Mouse (Mus musculus) cerebellum, postnatal 36 days (tissue): ENCODE results near the gene Ctu1.
"Not testable (repeated sequence)": the region's sequence is repeated elsewhere in the genome, so short reads cannot be mapped to it uniquely, and the experiment has no call there.

Source experiments
- DNase-seq, 2 experiments: peaks; one replicate each; pipeline ENCODE4 v3.0.0; 2021 to 2022; ENCODE audit warnings: mixed read lengths in 2 of 2

Gene Ctu1

DNA sequence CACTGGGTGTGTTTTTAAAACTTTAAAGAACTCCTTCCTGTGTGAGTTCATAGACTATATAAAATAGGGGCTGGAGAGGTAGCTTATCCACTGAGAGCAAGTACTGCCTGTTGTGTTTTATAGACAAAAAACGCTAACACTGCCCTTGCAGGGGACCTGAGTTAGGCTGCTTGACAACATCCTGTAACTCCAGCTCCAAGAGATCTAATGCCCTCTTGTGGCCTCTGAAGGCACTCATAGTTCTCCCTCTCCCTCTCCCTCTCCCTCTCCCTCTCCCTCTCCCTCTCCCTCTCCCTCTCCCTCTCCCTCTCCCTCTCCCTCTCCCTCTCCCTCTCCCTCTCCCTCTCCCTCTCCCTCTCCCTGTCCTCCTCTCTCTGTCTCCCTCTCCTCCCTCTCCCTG is 10.7 kb downstream of the Ctu1 start:
- not testable (repeated sequence) for DNase-seq

DNA sequence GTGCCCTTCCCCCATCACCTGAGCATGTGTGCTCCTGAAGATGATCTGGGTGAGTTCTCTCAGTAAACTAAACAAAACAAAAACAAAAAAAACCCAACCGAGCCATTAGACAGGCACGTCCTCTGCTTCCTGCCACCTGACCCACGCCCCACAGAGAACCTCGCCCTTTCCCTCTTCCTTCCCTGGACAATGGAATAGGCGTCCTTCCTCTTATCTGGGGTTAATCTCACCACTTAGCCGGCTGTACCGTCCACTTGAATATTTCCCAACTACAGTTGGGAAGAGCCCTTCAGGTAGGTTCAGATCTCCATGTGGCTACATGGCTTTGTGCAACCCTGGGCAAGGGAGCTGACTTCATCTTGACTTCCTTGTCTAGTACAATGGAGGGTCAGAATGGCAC is 13.3 kb downstream of the Ctu1 start:
- no peak for DNase-seq

DNA sequence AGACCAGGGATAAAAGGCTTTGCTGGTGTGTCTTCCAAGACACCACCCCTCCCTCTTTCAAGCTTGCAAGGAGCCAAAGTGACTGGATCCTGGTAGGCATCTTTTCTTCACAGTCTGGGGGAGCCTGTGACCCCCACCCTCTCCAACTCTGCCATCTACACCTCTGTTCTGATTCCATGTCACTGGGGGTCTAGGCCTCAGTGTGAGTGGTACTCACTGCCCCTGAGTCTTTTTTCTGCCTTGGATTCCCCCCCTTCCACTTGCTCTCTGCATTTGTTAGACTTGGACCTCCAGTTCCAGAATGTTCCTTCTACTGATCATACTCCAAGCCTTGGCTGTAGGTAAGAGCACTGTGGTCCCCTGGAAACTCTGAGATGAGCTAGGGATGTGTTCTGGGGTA is 18.3 kb downstream of the Ctu1 start, which contains the start of gene Klk14:
Gene Klk14, plus strand, starts transcription at position 301 of the 400 bp plus-strand sequence.
- DNase-seq: no peak

DNA sequence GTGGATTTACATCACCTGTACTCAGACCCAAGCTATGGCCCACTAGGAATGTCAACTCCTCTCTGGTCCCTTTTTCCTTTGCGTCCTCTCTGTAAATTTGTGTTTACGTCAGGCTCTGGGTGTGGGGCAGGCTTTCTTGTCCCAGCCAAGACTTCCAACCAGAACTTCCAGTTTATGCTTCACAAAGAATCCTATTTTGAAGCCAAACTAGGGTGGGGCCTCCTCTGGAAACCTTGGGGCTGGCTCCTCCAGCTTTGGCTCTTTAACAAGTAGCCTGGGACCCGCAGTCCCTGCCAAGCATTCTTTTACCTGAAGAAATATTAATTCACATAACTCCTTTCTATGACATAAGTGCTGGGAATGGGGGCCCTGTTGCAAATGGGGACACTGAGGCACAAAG is 38.2 kb downstream of the Ctu1 start:
- DNase-seq: no peak

DNA sequence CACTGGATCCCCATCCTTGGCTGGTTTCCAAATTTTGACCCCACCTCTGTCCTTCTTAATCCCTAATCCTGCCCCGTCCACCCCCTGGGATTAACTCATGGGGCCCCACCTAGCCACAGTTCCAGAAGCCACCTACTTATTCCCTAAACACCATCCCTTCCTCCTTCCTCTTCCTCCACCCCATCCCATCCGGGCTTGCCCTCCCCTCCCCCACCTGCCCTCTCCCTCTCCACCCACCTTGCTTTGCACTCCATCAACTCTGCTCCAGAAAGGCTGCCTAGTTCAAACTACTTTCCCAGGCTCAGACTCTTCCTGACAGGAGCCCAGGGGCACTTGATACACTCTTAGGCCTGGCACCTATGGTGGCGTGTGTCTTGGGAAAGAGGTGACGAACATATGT is 40.5 kb downstream of the Ctu1 start, which contains the start of gene Klk13:
Gene Klk13, plus strand, starts transcription at position 301 of the 400 bp plus-strand sequence.
- no peak for DNase-seq

DNA sequence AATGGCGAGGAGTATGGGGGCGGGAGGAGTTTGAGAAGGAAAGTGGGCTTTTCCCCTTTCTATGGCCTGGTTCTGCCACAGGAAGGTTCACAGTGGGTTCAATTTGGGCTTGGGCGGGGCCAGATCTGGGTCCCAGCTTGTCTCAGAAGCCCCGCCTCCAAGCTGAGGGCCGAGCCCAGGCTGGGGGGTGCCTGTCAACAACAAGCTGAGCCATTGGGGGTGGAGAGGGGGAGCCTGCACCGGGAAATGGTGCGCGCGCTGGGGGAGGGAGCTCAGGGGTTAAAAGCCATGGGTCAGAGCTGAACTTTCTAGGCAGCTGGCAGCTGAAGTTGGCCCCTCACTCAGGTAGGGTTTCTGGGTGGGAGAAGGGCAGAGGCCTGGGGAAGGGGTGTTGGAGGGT is 41.1 kb downstream of the Ctu1 start:
- DNase-seq: no peak

DNA sequence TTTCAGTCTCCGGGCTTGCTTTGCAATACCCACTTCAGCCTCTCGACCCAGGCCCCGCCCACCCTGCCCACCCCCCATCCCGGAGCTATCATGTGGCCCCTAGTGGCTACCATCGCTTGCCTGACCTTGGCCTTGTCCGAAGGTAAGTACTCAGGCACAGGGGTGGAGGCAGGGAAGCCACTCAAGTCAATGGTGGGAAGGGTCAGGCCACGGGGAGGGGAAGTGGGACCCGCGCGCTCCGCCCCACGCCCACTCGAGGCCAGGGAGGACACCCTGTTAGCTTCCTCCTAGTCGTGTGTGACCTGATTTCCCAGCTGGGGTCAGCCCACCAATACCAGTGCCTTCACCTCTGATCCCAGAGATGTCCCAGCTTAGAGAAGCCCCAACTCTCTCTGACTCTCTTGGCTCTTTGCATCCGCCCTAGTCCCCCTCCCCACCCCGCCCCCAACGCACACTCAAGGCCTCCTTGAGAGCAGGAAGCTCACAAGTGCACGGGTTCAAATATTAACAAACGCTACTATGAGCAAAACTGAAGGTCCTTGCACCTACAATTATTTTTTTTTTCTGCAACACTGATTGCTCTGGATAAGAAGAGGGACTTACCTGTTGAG is 42.0 kb downstream of the Ctu1 start:
- DNase-seq: no peak
